Mouse (Mus musculus) large intestine, adult 2 months (tissue): Measurements from ENCODE around the gene Cfap20. TPM values are rescaled to one million over a fixed set of nuclear protein-coding genes. Genes with fewer than 3 reads are reported as not detected.

ENCODE experiments used
- DNase-seq: peaks from one replicate; pipeline ENCODE4 v3.0.0-alpha.2; 2012; ENCODE audit warnings: low read depth, low spot score
- WGBS: fragments of 180-500 bp; shearing (Covaris S2); methylation state at CpG from one replicate; pipeline ENCODE4 v1.1.7; 2018; 5-methylcytosine and 5-hydroxymethylcytosine counted together
- polyA plus RNA-seq: library from polyadenylated mRNA; depleted of rRNA; stranded (reverse); fragments of >200 nt; gene quantifications from 2 replicates; pipeline ENCODE4 v1.2.3, GENCODE M21; 2012; rRNA removed

The Cfap20 gene
- 31.0 and 33.0 TPM in 2 replicates for polyA plus RNA-seq

GRCm38 (mm10) chr8:95434686-95435439, at the start of gene Cfap20:
Cfap20 (minus strand) TSS chr8:95434869.
- under 1% methylated on average over 50 of the region's 51 CpGs for WGBS
- peak; percentile 93 for DNase-seq

GRCm38 (mm10) chr8:95470008-95470407, 35.3 kb upstream of the Cfap20 start:
- 97% methylated on average over 4 of the region's 4 CpGs for WGBS
- no peak for DNase-seq

GRCm38 (mm10) chr8:95468995-95469394, 34.3 kb upstream of the Cfap20 start:
- DNase-seq, result no peak
- WGBS, result 83% methylated on average over 3 of the region's 3 CpGs

GRCm38 (mm10) chr8:95466543-95466942, 31.9 kb upstream of the Cfap20 start:
- DNase-seq, result no peak
- WGBS, result 78% methylated on average over 2 of the region's 2 CpGs

- no peak for DNase-seq
- WGBS, result 46% methylated on average over 8 of the region's 8 CpGs
Measured at GRCm38 (mm10) chr8:95452518-95452917, 17.8 kb upstream of the Cfap20 start.

- WGBS, result 94% methylated on average over 5 of the region's 5 CpGs
- no peak for DNase-seq
Measured at GRCm38 (mm10) chr8:95450271-95450670, 15.6 kb upstream of the Cfap20 start.

GRCm38 (mm10) chr8:95447661-95448060, 13.0 kb upstream of the Cfap20 start:
- DNase-seq, result no peak
- 88% methylated on average over 7 of the region's 7 CpGs for WGBS

- WGBS, result 89% methylated on average over 4 of the region's 4 CpGs
- no peak for DNase-seq
Measured at GRCm38 (mm10) chr8:95445042-95445441, 10.4 kb upstream of the Cfap20 start.

GRCm38 (mm10) chr8:95441491-95442039, 6.9 kb upstream of the Cfap20 start:
- WGBS, result 40% methylated on average over 5 of the region's 5 CpGs
- no peak for DNase-seq

GRCm38 (mm10) chr8:95440168-95440709, 5.6 kb upstream of the Cfap20 start:
- no peak for DNase-seq
- WGBS, result 55% methylated on average over 5 of the region's 5 CpGs

- 94% methylated on average over 2 of the region's 2 CpGs for WGBS
- DNase-seq, result no peak
Measured at GRCm38 (mm10) chr8:95439421-95439820, 4.8 kb upstream of the Cfap20 start.

GRCm38 (mm10) chr8:95437341-95437992, 2.8 kb upstream of the Cfap20 start:
- no peak for DNase-seq

GRCm38 (mm10) chr8:95435930-95436329, 1.3 kb upstream of the Cfap20 start:
- WGBS, result 91% methylated on average over 3 of the region's 3 CpGs
- DNase-seq, result no peak

More at GRCm38 (mm10) chr8:95437341-95437992, 2.8 kb upstream of the Cfap20 start:
- WGBS, result 37% methylated on average over 5 of the region's 5 CpGs

GRCm38 (mm10) chr8:95435471-95435870, 802 bp upstream of the Cfap20 start:
- WGBS, result 87% methylated on average over 9 of the region's 9 CpGs
- no peak for DNase-seq

GRCm38 (mm10) chr8:95434233-95434632, 436 bp downstream of the Cfap20 start:
- DNase-seq, result no peak
- WGBS, result under 1% methylated on average over 25 of the region's 25 CpGs

GRCm38 (mm10) chr8:95433124-95433523, 1.5 kb downstream of the Cfap20 start:
- WGBS, result 63% methylated on average over 4 of the region's 4 CpGs
- DNase-seq, result no peak

- DNase-seq, result no peak
- WGBS, result 41% methylated on average over 3 of the region's 3 CpGs
Measured at GRCm38 (mm10) chr8:95432471-95432870, 2.2 kb downstream of the Cfap20 start.

- WGBS, result 41% methylated on average over 3 of the region's 3 CpGs
- DNase-seq, result no peak
Measured at GRCm38 (mm10) chr8:95429945-95430344, 4.7 kb downstream of the Cfap20 start.

- WGBS, result 8% methylated on average over 12 of the region's 12 CpGs
- DNase-seq, result peak; percentile 80
Measured at GRCm38 (mm10) chr8:95427594-95428535, 6.8 kb downstream of the Cfap20 start.
